Mouse (Mus musculus) right cerebral cortex, adult 2 months (tissue): Measurements from ENCODE around the gene Notch2.
A peak's percentile ranks its signal among the peaks of the same experiment; 100 is the strongest.

Experiments used
- DNase-seq, 2 experiments: peaks; one replicate each; pipeline ENCODE4 v3.0.0; 2021 to 2022; ENCODE audit warnings: low spot score in 2 of 2

Notch2 gene

GRCm38 (mm10) chr3:97993920-97994545, 19.3 kb upstream of the Notch2 start:
- no peak for DNase-seq

GRCm38 (mm10) chr3:97994818-97995217, 18.5 kb upstream of the Notch2 start:
- no peak for DNase-seq

- DNase-seq, result peak in 1 of 2 experiments; percentile 10
Measured at GRCm38 (mm10) chr3:97998349-97998748, 15.0 kb upstream of the Notch2 start.

- DNase-seq, result no peak
Measured at GRCm38 (mm10) chr3:98003558-98003957, 9.8 kb upstream of the Notch2 start.

GRCm38 (mm10) chr3:98004231-98004630, 9.1 kb upstream of the Notch2 start:
- no peak for DNase-seq

GRCm38 (mm10) chr3:98005306-98005705, 8.0 kb upstream of the Notch2 start:
- DNase-seq, result no peak

- DNase-seq, result no peak
Measured at GRCm38 (mm10) chr3:98006046-98006691, 7.2 kb upstream of the Notch2 start.

GRCm38 (mm10) chr3:98006973-98007372, 6.4 kb upstream of the Notch2 start:
- no peak for DNase-seq

- DNase-seq, result no peak
Measured at GRCm38 (mm10) chr3:98008143-98008542, 5.2 kb upstream of the Notch2 start.

- no peak for DNase-seq
Measured at GRCm38 (mm10) chr3:98009190-98009840, 4.0 kb upstream of the Notch2 start.

- DNase-seq, result no peak
Measured at GRCm38 (mm10) chr3:98013086-98013400, 284 bp upstream of the Notch2 start.

GRCm38 (mm10) chr3:98015205-98016171, 2.2 kb downstream of the Notch2 start:
- no peak for DNase-seq

- DNase-seq, result no peak
Measured at GRCm38 (mm10) chr3:98016901-98017591, 3.7 kb downstream of the Notch2 start.

- no peak for DNase-seq
Measured at GRCm38 (mm10) chr3:98018187-98018586, 4.9 kb downstream of the Notch2 start.

GRCm38 (mm10) chr3:98020431-98021229, 7.3 kb downstream of the Notch2 start:
- no peak for DNase-seq

- DNase-seq, result peak in 1 of 2 experiments; percentile 11
Measured at GRCm38 (mm10) chr3:98024288-98024848, 11.0 kb downstream of the Notch2 start.

GRCm38 (mm10) chr3:98025521-98025920, 12.2 kb downstream of the Notch2 start:
- no peak for DNase-seq

- DNase-seq, result no peak
Measured at GRCm38 (mm10) chr3:98025921-98026880, 12.9 kb downstream of the Notch2 start.

GRCm38 (mm10) chr3:98027371-98027774, 14.0 kb downstream of the Notch2 start:
- no peak for DNase-seq
